Mouse (Mus musculus) olfactory bulb, adult 2 months (tissue): ENCODE measurements around the gene F2rl3.

Experiments
- CTCF ChIP-seq: fragments of 200-500 bp; IDR thresholded peaks from 2 replicates; pipeline ENCODE4 v1.5.1; 2012; ENCODE audit warnings: low read depth, mild to moderate bottlenecking, low read length, moderate library complexity; ENCODE audit not compliant: insufficient read depth
- POLR2A ChIP-seq: fragments of 200-500 bp; IDR thresholded peaks from 2 replicates; pipeline ENCODE4 v1.6.1; 2012; ENCODE audit warnings: mild to moderate bottlenecking, low read depth, low read length, moderate library complexity; ENCODE audit not compliant: insufficient read depth

DNA sequence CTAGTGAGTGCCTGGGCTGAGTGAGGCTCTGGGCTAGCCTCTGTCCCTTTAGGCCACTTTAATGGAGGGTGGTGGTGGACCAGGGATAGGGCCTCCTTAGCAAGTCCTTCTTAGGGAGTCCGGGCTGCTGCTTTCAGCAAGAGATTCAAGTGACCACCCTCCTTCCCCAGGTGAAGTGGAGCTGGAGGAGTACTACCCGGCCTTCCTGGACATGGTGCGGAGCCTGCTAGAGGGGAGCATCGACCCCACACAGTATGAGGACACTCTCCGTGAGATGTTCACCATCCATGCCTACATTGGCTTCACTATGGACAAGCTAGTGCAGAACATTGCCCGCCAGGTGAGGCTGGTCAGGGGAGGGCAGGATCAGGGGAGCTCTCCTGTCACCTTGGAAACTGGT lies 11.4 kb upstream of the F2rl3 start:
- TF ChIP-seq POLR2A (no peak), CTCF (no peak)
